Mouse (Mus musculus) limb, embryonic 13.5 days (tissue): ENCODE results near the gene Slc22a5. TPM values are rescaled to one million over a fixed set of nuclear protein-coding genes. Genes with fewer than 3 reads are reported as not detected.

Experiments used
- ATAC-seq: fragments of 200-750 bp; cut with Nextera tagmentation; 2 replicates; pipeline ENCODE4 v1.8.0; 2017; ENCODE audit warnings: low read depth, moderate number of reproducible peaks, moderate TSS enrichment; ENCODE audit not compliant: low FRiP score
- H3K27ac ChIP-seq: fragments of 300-500 bp; sonication (generic); 2 replicates; pipeline ENCODE4 v1.5.1; 2015; ENCODE audit warnings: inconsistent platforms, mild to moderate bottlenecking, moderate library complexity
- H3K27me3 ChIP-seq: fragments of 300-500 bp; sonication (generic); 2 replicates; pipeline ENCODE4 v1.6.1; 2015; ENCODE audit warnings: mild to moderate bottlenecking, inconsistent platforms
- H3K36me3 ChIP-seq: fragments of 300-500 bp; sonication (generic); 2 replicates; pipeline ENCODE4 v1.6.1; 2015; ENCODE audit warnings: inconsistent platforms, mild to moderate bottlenecking, moderate library complexity
- H3K4me1 ChIP-seq: fragments of 300-500 bp; sonication (generic); 2 replicates; pipeline ENCODE4 v1.6.1; 2015; ENCODE audit warnings: inconsistent platforms
- H3K4me2 ChIP-seq: fragments of 300-500 bp; sonication (generic); replicated peaks from 2 replicates; pipeline ENCODE4 v1.6.1; 2015; ENCODE audit warnings: inconsistent platforms, mild to moderate bottlenecking, moderate library complexity
- H3K4me3 ChIP-seq: fragments of 300-500 bp; sonication (generic); 2 replicates; pipeline ENCODE4 v1.5.1; 2015; ENCODE audit warnings: moderate library complexity, mild to moderate bottlenecking, inconsistent platforms
- H3K9ac ChIP-seq: fragments of 300-500 bp; sonication (generic); 2 replicates; pipeline ENCODE4 v1.6.1; 2015; ENCODE audit warnings: mild to moderate bottlenecking, inconsistent platforms
- H3K9me3 ChIP-seq: fragments of 300-500 bp; sonication (generic); 2 replicates; pipeline ENCODE4 v1.6.1; 2016; ENCODE audit warnings: inconsistent platforms
- WGBS: fragments of 180-500 bp; shearing (Covaris S2); methylation state at CpG from one replicate; pipeline ENCODE4 v1.1.7; 2015; 5-methylcytosine and 5-hydroxymethylcytosine counted together
- polyA plus RNA-seq: library from polyadenylated mRNA; unstranded; fragments of >200 nt; fragmentation: Nextera tagmentation; extraction: Ambion mirVana; gene quantifications from 2 replicates; pipeline ENCODE4 v1.2.1, GENCODE M21; 2015

Slc22a5 gene
- polyA plus RNA-seq, 1 experiment from 2014 or later: 7.3 TPM

GRCm38 (mm10) chr11:53825409-53825808 is 66.1 kb downstream of the Slc22a5 start:
- no peak for ATAC-seq
- Histone ChIP-seq H3K27ac (no peak overlapping the region), H3K4me2 (no peak overlapping the region), H3K4me3 (no peak overlapping the region), H3K27me3 (no peaks in the 10 kb centered on the region), H3K36me3 (no peaks in the 10 kb centered on the region), H3K9ac (no peak overlapping the region), H3K9me3 (peaks cover 8% of the 10 kb centered on the region; the same call in 1 of the 2 replicates), H3K4me1 (no peaks in the 10 kb centered on the region)
- 80% methylated on average over 4 of the region's 4 CpGs for WGBS

- Histone ChIP-seq H3K4me3 (no peak overlapping the region), H3K27me3 (no peaks in the 10 kb centered on the region), H3K4me1 (no peaks in the 10 kb centered on the region), H3K27ac (no peak overlapping the region), H3K36me3 (no peaks in the 10 kb centered on the region), H3K9ac (no peak overlapping the region), H3K4me2 (no peak overlapping the region), H3K9me3 (no peaks in the 10 kb centered on the region)
- ATAC-seq: no peak
- 95% methylated on average over 3 of the region's 3 CpGs for WGBS
Measured at GRCm38 (mm10) chr11:53821945-53822338, 69.5 kb downstream of the Slc22a5 start.

DNA sequence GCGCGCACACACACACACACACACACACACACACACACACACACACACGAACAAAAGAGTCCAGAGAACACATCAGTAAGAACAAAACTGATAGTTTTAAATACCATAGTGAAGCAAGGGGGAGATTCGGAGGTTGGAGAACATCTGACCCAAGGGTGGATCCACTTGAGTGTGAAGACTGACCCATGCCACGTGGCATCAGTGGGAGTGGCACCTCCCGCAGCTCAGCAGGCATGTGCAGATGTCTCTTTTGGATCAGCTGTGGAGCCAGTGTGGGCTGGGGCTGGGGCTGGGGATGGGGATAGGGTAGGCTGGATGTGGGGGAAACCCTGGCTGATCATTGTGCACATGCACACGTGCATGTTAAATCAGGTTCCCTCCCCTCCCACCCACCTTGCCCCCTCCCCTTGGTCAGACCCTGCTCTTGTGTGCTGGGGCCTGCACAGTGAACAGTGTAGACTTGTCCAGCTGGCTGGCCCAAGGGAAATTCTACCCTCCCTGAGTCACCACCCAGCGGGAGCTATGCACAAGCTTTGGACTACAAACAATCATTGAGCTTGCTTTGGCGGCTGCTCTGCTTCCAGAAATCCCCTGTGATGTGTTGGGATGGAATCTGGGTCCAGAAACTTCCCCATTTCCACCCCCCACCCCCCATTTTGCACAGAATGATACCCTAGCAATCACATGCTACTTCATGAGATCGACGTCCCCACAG is 70.1 kb downstream of the Slc22a5 start:
- 82% methylated on average over 11 of the region's 11 CpGs for WGBS

GRCm38 (mm10) chr11:53820516-53821170 is 70.8 kb downstream of the Slc22a5 start:
- Histone ChIP-seq H3K9ac (no peak overlapping the region), H3K4me1 (no peaks in the 10 kb centered on the region), H3K36me3 (no peaks in the 10 kb centered on the region), H3K9me3 (no peaks in the 10 kb centered on the region), H3K4me3 (no peak overlapping the region), H3K4me2 (no peak overlapping the region), H3K27ac (no peak overlapping the region), H3K27me3 (no peaks in the 10 kb centered on the region)
- WGBS: 88% methylated on average over 13 of the region's 13 CpGs
- ATAC-seq: no peak

More for the DNA sequence above, 70.1 kb downstream of the Slc22a5 start:
- H3K27me3 ChIP-seq: no peaks in the 10 kb centered on the region
- no peak overlapping the region for H3K4me3 ChIP-seq
- H3K27ac ChIP-seq: no peak overlapping the region
- ATAC-seq: no peak
- H3K9ac ChIP-seq: no peak overlapping the region
- H3K36me3 ChIP-seq: no peaks in the 10 kb centered on the region
- no peaks in the 10 kb centered on the region for H3K4me1 ChIP-seq
- H3K9me3 ChIP-seq: no peaks in the 10 kb centered on the region
- no peak overlapping the region for H3K4me2 ChIP-seq

GRCm38 (mm10) chr11:53819511-53819910 is 71.9 kb downstream of the Slc22a5 start:
- Histone ChIP-seq H3K27ac (no peak overlapping the region), H3K4me3 (no peak overlapping the region), H3K4me2 (no peak overlapping the region), H3K4me1 (no peaks in the 10 kb centered on the region), H3K9me3 (no peaks in the 10 kb centered on the region), H3K36me3 (no peaks in the 10 kb centered on the region), H3K9ac (no peak overlapping the region), H3K27me3 (no peaks in the 10 kb centered on the region)
- 92% methylated on average over 6 of the region's 6 CpGs for WGBS
- ATAC-seq: no peak

- ATAC-seq: no peak
- Histone ChIP-seq H3K36me3 (no peaks in the 10 kb centered on the region), H3K4me1 (no peaks in the 10 kb centered on the region), H3K9ac (no peak overlapping the region), H3K27ac (no peak overlapping the region), H3K27me3 (no peaks in the 10 kb centered on the region), H3K4me2 (no peak overlapping the region), H3K4me3 (no peak overlapping the region), H3K9me3 (no peaks in the 10 kb centered on the region)
- WGBS: 66% methylated on average over 6 of the region's 6 CpGs
Measured at GRCm38 (mm10) chr11:53818794-53819193, 72.7 kb downstream of the Slc22a5 start.

DNA sequence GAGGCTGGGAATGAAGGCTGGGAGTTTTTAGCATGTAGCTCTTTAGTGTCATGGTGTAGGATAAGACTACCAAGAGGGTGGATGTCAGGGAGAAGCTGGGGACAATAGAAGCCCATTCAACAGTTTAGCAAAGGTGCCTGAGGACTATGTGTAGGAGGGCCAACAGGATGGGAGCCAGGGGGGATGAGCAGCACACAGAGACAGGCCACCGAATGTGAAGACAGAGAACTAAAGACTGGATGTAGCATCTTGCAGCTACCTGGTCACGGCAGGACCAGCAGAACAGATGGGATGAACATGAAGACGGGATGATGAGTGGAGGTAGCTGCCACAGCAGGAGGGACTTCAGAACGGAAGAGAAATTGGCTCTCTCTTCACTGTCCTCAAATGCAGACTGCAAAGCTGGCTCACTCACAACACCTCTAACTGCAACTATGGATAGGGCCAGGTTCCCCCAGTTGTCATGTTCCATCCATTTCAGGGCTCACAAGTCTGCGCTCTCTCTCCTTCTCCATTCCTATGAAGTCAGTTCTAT is 74.6 kb downstream of the Slc22a5 start:
- Histone ChIP-seq H3K9ac (no peak overlapping the region), H3K4me1 (no peaks in the 10 kb centered on the region), H3K36me3 (no peaks in the 10 kb centered on the region), H3K27me3 (no peaks in the 10 kb centered on the region), H3K4me2 (no peak overlapping the region), H3K4me3 (no peak overlapping the region), H3K27ac (no peak overlapping the region), H3K9me3 (no peaks in the 10 kb centered on the region)
- 92% methylated on average over 5 of the region's 5 CpGs for WGBS
- ATAC-seq: no peak

DNA sequence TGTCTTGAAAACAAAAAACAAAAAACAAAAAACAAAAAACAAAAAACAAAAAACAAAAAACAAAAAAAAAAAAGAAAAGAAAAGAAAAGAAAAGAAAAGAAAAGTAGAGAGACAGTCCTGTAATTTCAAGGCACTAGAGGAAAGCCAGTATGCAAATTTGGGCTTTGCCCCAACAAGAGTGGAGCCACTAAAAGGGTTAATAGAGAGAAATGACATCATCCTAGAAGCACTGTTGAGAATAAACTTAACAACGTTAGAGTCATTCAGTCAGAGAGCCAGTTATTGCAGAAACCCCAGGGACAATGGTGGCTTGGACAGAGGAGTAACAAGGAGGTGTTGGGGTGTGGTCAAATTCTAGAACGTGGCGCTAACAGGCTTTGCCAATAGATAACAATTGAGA is 76.7 kb downstream of the Slc22a5 start:
- 58% methylated on average over 3 of the region's 3 CpGs for WGBS
- Histone ChIP-seq H3K27me3 (no peaks in the 10 kb centered on the region), H3K27ac (no peak overlapping the region), H3K9ac (no peak overlapping the region), H3K4me3 (no peak overlapping the region), H3K4me1 (no peaks in the 10 kb centered on the region), H3K36me3 (no peaks in the 10 kb centered on the region), H3K9me3 (no peaks in the 10 kb centered on the region), H3K4me2 (no peak overlapping the region)
- ATAC-seq: no peak

Other genes with a start within 250 kb of the Slc22a5 start
- gene Rad50, start 184.3 kb downstream of the Slc22a5 start, polyA plus RNA-seq: 30.4 TPM in 2 replicates
- not detected in 2 replicates for gene Il5, start 170.9 kb downstream of the Slc22a5 start, polyA plus RNA-seq
- 9.7 and 10.1 TPM in 2 replicates for gene Irf1, start 121.6 kb downstream of the Slc22a5 start, polyA plus RNA-seq
- 0.22 TPM in 1 of 2 replicates, not detected in the other for gene Gm17334, start 118.5 kb downstream of the Slc22a5 start, polyA plus RNA-seq
- 0.56 TPM in 1 of 2 replicates, not detected in the other for gene Gm12216, start 32.4 kb downstream of the Slc22a5 start, polyA plus RNA-seq
- 4.9 and 5.1 TPM in 2 replicates for gene Slc22a21, start 88.7 kb upstream of the Slc22a5 start, polyA plus RNA-seq
- gene Slc22a4, start 136.4 kb upstream of the Slc22a5 start, polyA plus RNA-seq: 1.6 TPM in 2 replicates
- 162 and 169 TPM in 2 replicates for gene Pdlim4, start 177.4 kb upstream of the Slc22a5 start, polyA plus RNA-seq
- gene P4ha2, start 208.4 kb upstream of the Slc22a5 start, polyA plus RNA-seq: 81.3 and 84.9 TPM in 2 replicates